Mouse (Mus musculus): ENCODE data around the gene Sars. TPM values are rescaled to one million over a fixed set of nuclear protein-coding genes. Genes with fewer than 3 reads are reported as not detected.

Gene Sars
- total and polyA plus RNA-seq, 3 experiments: 373 to 394 (median 377) TPM

DNA sequence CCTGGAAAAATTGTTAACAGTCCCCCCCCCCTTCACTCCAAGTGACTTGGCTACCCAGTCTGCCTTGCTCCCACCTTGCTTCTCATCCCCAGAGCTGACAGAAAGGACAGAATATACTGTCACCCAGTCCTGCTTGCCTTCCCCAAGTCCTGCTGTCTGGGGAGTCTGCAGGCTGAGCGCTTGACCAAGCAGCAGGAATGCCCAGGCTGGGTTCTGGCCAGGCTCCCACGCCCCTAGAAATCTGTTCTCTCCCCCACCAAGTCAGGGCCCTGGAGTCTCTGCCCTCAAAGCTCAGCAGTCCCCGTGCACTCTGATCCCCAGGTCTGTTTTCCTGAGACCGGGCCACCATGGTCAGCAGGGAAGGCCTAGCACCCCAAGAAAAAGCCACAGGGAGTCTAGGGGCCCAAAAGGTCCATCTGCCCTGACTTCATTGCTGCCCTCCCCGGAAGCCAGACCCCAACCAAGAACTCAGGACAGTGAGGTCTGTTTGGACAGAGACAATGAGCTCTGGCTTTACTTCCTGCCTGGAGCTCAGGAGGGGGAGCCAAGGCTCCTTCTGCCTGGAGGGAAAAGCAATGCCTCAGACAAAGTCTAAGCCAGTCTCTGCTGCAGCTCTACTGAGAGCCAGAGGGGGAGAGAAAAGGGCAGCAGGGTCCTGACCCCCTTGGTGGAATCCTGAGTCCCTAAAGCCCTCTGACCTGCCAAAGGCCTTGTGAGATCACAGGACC lies 33.8 kb downstream of the Sars start:
- Histone ChIP-seq H3K27me3 (replicated peaks) (peaks cover 46% of the 10 kb centered on the region), H3K4me2 (ENCODE audit: insufficient read depth, low read depth, poor library complexity, severe bottlenecking) (no peak overlapping the region), H3K9me3 (replicated peaks; ENCODE audit: low read length) (peaks cover 32% of the 10 kb centered on the region), H3K27ac (ENCODE audit: insufficient read depth, low read depth) (no peak overlapping the region), H3K9ac (ENCODE audit: insufficient read depth, low read depth) (no peak overlapping the region), H3K79me2 (replicated peaks; ENCODE audit: control insufficient read depth, extremely low read depth, insufficient read depth, poor library complexity, severe bottlenecking) (no peaks in the 10 kb centered on the region), H3K36me3 (replicated peaks in 1 of 2; ENCODE audit: control insufficient read depth in 1 of 2, insufficient read depth in 1 of 2, low read length in 1 of 2) (no peaks in the 10 kb centered on the region), H3K4me1 (ENCODE audit: control insufficient read depth in 1 of 2, insufficient read depth in 2 of 2) (0 out of 4 replicates have a peak, but pooled peaks cover 0 to 3% of the 10 kb centered on the region in 2 experiments), H3K4me3 (replicated peaks in 1 of 3; ENCODE audit: low read depth in 2 of 3, low read length in 2 of 3, poor library complexity in 1 of 3) (no peak overlapping the region)
- TF ChIP-seq USF2 (conservative IDR thresholded peaks at IDR 0.05; ENCODE audit: low read depth, low read length) (no peak), UBTF (IDR thresholded peaks at IDR 0.05; ENCODE audit: low read depth, low read length) (no peak), ZKSCAN1 (IDR thresholded peaks at IDR 0.05; ENCODE audit: borderline replicate concordance, low read depth, low read length) (no peak), ELF1 (IDR thresholded peaks at IDR 0.05; ENCODE audit: low read depth, low read length) (no peak), ZMIZ1 (IDR thresholded peaks at IDR 0.05; ENCODE audit: low read depth, low read length) (no peak), TCF12 (IDR thresholded peaks at IDR 0.05; ENCODE audit: low read depth, low read length) (no peak), EP300 (IDR thresholded peaks at IDR 0.05; ENCODE audit: low read length) (no peak), MYC (IDR thresholded peaks at IDR 0.05; ENCODE audit: low read depth, low read length) (no peak), PAX5 (IDR thresholded peaks at IDR 0.05; ENCODE audit: low read length) (no peak)
- DNase-seq (ENCODE audit: extremely low read depth): no peak
- dilution Hi-C loops (cut with MboI; ENCODE audit: extremely low pct_ligation_motif_present, extremely low pct_unique_long_range_greater_than_20kb, low sequenced_read_pairs): no loop called here
- in situ Hi-C loops (cut with MboI; ENCODE audit: low pct_ligation_motif_present, low pct_unique_long_range_greater_than_20kb, low sequenced_read_pairs): loop anchor here (25.0 kb wide), 1 partner anchor 376 kb away; no protein-coding TSS in a partner anchor

DNA sequence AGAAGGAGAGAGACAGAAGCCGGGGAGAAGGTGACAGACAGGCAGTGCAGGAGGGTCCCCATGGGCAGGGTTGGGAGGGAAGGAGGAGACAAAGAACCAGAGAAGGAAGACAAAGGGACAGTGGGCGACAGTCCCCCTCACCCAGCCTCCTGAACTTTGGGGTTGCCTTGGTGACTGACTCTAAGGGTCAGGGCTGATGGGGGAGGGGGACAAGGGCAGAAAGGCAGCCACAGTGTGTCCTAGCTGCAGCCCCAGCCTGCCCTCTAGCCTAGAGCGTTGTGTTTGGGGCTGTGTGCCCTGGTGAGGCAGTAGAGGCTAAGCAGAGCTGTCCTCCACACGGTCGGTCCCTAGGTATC lies 34.7 kb downstream of the Sars start:
- no peak for DNase-seq (ENCODE audit: extremely low read depth)
- dilution Hi-C loops (cut with MboI; ENCODE audit: extremely low pct_ligation_motif_present, extremely low pct_unique_long_range_greater_than_20kb, low sequenced_read_pairs): no loop called here
- Histone ChIP-seq H3K9ac (ENCODE audit: insufficient read depth, low read depth) (no peak overlapping the region), H3K27ac (ENCODE audit: insufficient read depth, low read depth) (no peak overlapping the region), H3K4me2 (ENCODE audit: insufficient read depth, low read depth, poor library complexity, severe bottlenecking) (no peak overlapping the region), H3K9me3 (replicated peaks; ENCODE audit: low read length) (peaks cover 29% of the 10 kb centered on the region), H3K27me3 (replicated peaks) (peaks cover 53% of the 10 kb centered on the region), H3K4me3 (replicated peaks in 1 of 3; ENCODE audit: low read depth in 2 of 3, low read length in 2 of 3, poor library complexity in 1 of 3) (no peak overlapping the region), H3K36me3 (replicated peaks in 1 of 2; ENCODE audit: control insufficient read depth in 1 of 2, insufficient read depth in 1 of 2, low read length in 1 of 2) (no peaks in the 10 kb centered on the region), H3K4me1 (ENCODE audit: control insufficient read depth in 1 of 2, insufficient read depth in 2 of 2) (peaks cover 0 to 4% of the 10 kb centered on the region in 2 experiments; a peak in 1 of 4 replicates), H3K79me2 (replicated peaks; ENCODE audit: control insufficient read depth, extremely low read depth, insufficient read depth, poor library complexity, severe bottlenecking) (no peaks in the 10 kb centered on the region)
- TF ChIP-seq GABPA (IDR thresholded peaks at IDR 0.05; ENCODE audit: insufficient replicate concordance, low read depth, low read length) (no peak), IRF4 (IDR thresholded peaks at IDR 0.05; ENCODE audit: low read depth, low read length) (no peak), TCF12 (IDR thresholded peaks at IDR 0.05; ENCODE audit: low read depth, low read length) (no peak), UBTF (IDR thresholded peaks at IDR 0.05; ENCODE audit: low read depth, low read length) (no peak), MEF2A (IDR thresholded peaks at IDR 0.05; ENCODE audit: borderline replicate concordance, low read depth, low read length) (no peak), JUND (conservative IDR thresholded peaks at IDR 0.05; ENCODE audit: low read depth, low read length) (no peak), USF1 (IDR thresholded peaks at IDR 0.05; ENCODE audit: low read depth, low read length) (no peak), ZKSCAN1 (IDR thresholded peaks at IDR 0.05; ENCODE audit: borderline replicate concordance, low read depth, low read length) (no peak), HCFC1 (IDR thresholded peaks at IDR 0.05; ENCODE audit: low read depth, low read length) (no peak)
- in situ Hi-C loops (cut with MboI; ENCODE audit: low pct_ligation_motif_present, low pct_unique_long_range_greater_than_20kb, low sequenced_read_pairs): loop anchor here (25.0 kb wide), 1 partner anchor 377 kb away; no protein-coding TSS in a partner anchor

Measured in CH12.LX (cell line).